Mouse (Mus musculus) stomach, postnatal 0 days (tissue): Measurements from ENCODE around the gene Radil. TPM values are rescaled to one million over a fixed set of nuclear protein-coding genes. Genes with fewer than 3 reads are reported as not detected.

Experiments
- ATAC-seq: fragments of 200-750 bp; cut with Nextera tagmentation; 2 replicates; pipeline ENCODE4 v1.8.0; 2017; ENCODE audit not compliant: low FRiP score, low TSS enrichment
- DNase-seq: peaks from one replicate; pipeline ENCODE4 v3.0.0-alpha.2; 2016; ENCODE audit warnings: low spot score
- H3K27ac ChIP-seq: fragments of 300-500 bp; sonication (generic); replicated peaks from 2 replicates; pipeline ENCODE4 v1.5.1; 2014; ENCODE audit warnings: mild to moderate bottlenecking, control low read depth
- H3K27me3 ChIP-seq: fragments of 300-500 bp; sonication (generic); 2 replicates; pipeline ENCODE4 v1.6.1; 2014; ENCODE audit warnings: low read length; ENCODE audit not compliant: control insufficient read depth, insufficient read depth
- H3K36me3 ChIP-seq: fragments of 300-500 bp; sonication (generic); 2 replicates; pipeline ENCODE4 v1.6.1; 2014; ENCODE audit warnings: low read length, mixed read lengths; ENCODE audit not compliant: control insufficient read depth, insufficient read depth
- H3K4me1 ChIP-seq: fragments of 300-500 bp; sonication (generic); replicated peaks from 2 replicates; pipeline ENCODE4 v1.6.1; 2014; ENCODE audit warnings: antibody characterized with exemption; ENCODE audit not compliant: control insufficient read depth, insufficient read depth
- H3K4me2 ChIP-seq: fragments of 300-500 bp; sonication (generic); replicated peaks from 2 replicates; pipeline ENCODE4 v1.6.1; 2014; ENCODE audit warnings: low read depth, mild to moderate bottlenecking, control low read depth, moderate library complexity
- H3K4me3 ChIP-seq: fragments of 300-500 bp; sonication (generic); 2 replicates; pipeline ENCODE4 v1.5.1; 2014; ENCODE audit warnings: low read depth, low read length, control low read depth
- H3K9ac ChIP-seq: fragments of 300-500 bp; sonication (generic); 2 replicates; pipeline ENCODE4 v1.6.1; 2014; ENCODE audit warnings: mild to moderate bottlenecking, low read length, control low read depth, mixed read lengths
- H3K9me3 ChIP-seq: fragments of 300-500 bp; sonication (generic); 2 replicates; pipeline ENCODE4 v1.6.1; 2016; ENCODE audit warnings: low read length; ENCODE audit not compliant: control insufficient read depth
- CTCF ChIP-seq: IDR thresholded peaks from 2 replicates; pipeline ENCODE4 v1.5.1; 2016; ENCODE audit warnings: antibody characterized with exemption, low read depth, mild to moderate bottlenecking, moderate library complexity
- EP300 ChIP-seq: optimal IDR thresholded peaks from 2 replicates; pipeline ENCODE3; 2016; ENCODE audit warnings: antibody characterized with exemption
- WGBS: fragments of 180-500 bp; shearing (Covaris S2); extraction: QIAGEN DNeasy Blood & Tissue Kit; methylation state at CpG from one replicate; pipeline ENCODE4 v1.1.7; 2014; 5-methylcytosine and 5-hydroxymethylcytosine counted together
- polyA plus RNA-seq: library from polyadenylated mRNA; unstranded; fragments of >200 nt; fragmentation: Nextera tagmentation; extraction: Ambion mirVana; gene quantifications from 2 replicates; pipeline ENCODE4 v1.2.1, GENCODE M21; 2015

The Radil gene
- polyA plus RNA-seq: 0.36 and 0.44 TPM in 2 replicates

GRCm38 (mm10) chr5:142550706-142551652 lies at the start of gene Radil:
Radil (minus strand) TSS chr5:142551098.
- 2% methylated on average over 78 of the region's 80 CpGs for WGBS
- H3K4me2 ChIP-seq: peak within 1 kb of the TSS; percentile 97
- peak; percentile 98 for DNase-seq
- H3K36me3 ChIP-seq: no peaks in the 10 kb centered on the region
- H3K9ac ChIP-seq: peak within 1 kb of the TSS; percentile 45
- peak; percentile 98 for ATAC-seq
- TF ChIP-seq CTCF (peak; percentile 86), EP300 (no peak)
- H3K27ac ChIP-seq: 0 out of 2 replicates have a peak within 1 kb of the TSS, but pooled peaks have one; percentile 40
- H3K4me3 ChIP-seq: peak within 1 kb of the TSS; percentile 57
- no peaks in the 10 kb centered on the region for H3K27me3 ChIP-seq
- H3K9me3 ChIP-seq: no peaks in the 10 kb centered on the region
- no peaks in the 10 kb centered on the region; the same call in 1 of the 2 replicates for H3K4me1 ChIP-seq

DNA sequence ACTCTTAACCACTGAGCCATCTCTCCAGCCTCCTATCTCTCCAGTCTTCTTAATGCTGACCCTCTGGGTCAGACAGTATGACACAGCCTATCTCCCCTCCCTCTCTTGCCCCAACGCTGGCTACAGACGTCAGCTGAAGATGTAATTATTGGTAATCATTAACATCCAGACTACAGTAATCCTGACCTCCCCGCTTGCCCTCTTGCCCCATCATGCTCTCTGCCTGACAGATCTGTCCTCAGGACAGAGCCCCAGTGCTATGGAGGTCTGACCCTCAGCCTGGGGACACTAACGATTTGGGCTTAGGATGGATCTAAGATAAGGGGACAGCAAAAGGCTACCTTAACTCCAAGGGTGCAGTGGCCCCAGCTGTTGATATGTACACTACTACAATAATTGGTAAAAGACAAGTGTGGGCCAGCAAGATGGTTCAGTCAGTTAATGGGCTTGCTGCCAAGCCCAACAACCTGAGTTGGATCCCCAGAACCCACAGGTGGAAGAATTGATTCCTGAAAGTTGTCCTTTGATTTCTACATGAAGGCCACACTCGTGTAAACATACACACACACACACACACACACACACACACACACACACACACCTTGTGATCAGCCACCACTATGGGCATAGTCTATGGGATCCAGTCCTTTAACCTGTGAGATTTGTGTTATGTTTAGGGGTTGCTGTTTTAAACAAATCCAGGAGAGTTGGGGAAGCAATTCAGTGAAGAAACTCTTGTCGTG lies 46.9 kb upstream of the Radil start:
- no peak overlapping the region for H3K9ac ChIP-seq
- no peaks in the 10 kb centered on the region for H3K27me3 ChIP-seq
- no peaks in the 10 kb centered on the region for H3K36me3 ChIP-seq
- WGBS: 62% methylated on average over 6 of the region's 6 CpGs
- no peaks in the 10 kb centered on the region for H3K4me1 ChIP-seq
- DNase-seq (no peak), ATAC-seq (no peak)
- H3K4me3 ChIP-seq: no peak overlapping the region
- no peak overlapping the region for H3K27ac ChIP-seq
- no peaks in the 10 kb centered on the region for H3K9me3 ChIP-seq
- TF ChIP-seq CTCF: no peak
- TF ChIP-seq EP300: no peak
- no peak overlapping the region for H3K4me2 ChIP-seq

- no peak overlapping the region for H3K4me3 ChIP-seq
- TF ChIP-seq CTCF (no peak), EP300 (no peak)
- no peaks in the 10 kb centered on the region for H3K4me1 ChIP-seq
- H3K4me2 ChIP-seq: no peak overlapping the region
- H3K9ac ChIP-seq: no peak overlapping the region
- WGBS: 66% methylated on average over 6 of the region's 6 CpGs
- no peaks in the 10 kb centered on the region for H3K9me3 ChIP-seq
- ATAC-seq: no peak
- H3K27me3 ChIP-seq: no peaks in the 10 kb centered on the region
- no peaks in the 10 kb centered on the region for H3K36me3 ChIP-seq
- no peak for DNase-seq
- no peak overlapping the region for H3K27ac ChIP-seq
These were observed 45.8 kb upstream of the Radil start for GRCm38 (mm10) chr5:142596723-142597122.

DNA sequence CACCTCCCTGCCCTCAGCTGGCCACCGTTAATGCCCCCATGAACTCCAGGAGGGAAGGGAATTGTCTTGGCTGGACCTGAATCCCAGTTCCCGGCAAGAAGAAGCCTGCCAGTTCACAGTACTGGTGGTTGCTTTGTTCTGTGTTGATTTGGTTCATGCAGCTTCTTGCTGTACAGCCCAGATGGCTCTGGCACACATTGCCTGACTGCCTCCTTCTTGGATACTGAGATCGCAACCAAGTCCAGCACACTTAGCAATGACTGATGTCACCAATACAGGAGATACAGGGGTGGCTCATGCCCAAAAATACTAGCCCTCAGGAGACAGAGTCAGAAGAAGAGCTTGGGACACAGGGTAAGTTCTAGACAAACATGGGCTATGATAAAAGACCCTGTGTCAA lies 44.8 kb upstream of the Radil start:
- no peak for TF ChIP-seq EP300
- no peak for TF ChIP-seq CTCF
- H3K4me3 ChIP-seq: no peak overlapping the region
- H3K36me3 ChIP-seq: no peaks in the 10 kb centered on the region
- H3K9ac ChIP-seq: no peak overlapping the region
- 71% methylated on average over 3 of the region's 3 CpGs for WGBS
- H3K4me2 ChIP-seq: no peak overlapping the region
- no peak overlapping the region for H3K27ac ChIP-seq
- H3K9me3 ChIP-seq: no peaks in the 10 kb centered on the region
- ATAC-seq (no peak), DNase-seq (no peak)
- H3K4me1 ChIP-seq: no peaks in the 10 kb centered on the region
- no peaks in the 10 kb centered on the region for H3K27me3 ChIP-seq

GRCm38 (mm10) chr5:142590953-142591616 lies 40.2 kb upstream of the Radil start:
- DNase-seq (no peak), ATAC-seq (no peak)
- TF ChIP-seq CTCF: no peak
- TF ChIP-seq EP300: no peak
- WGBS: 84% methylated on average over 6 of the region's 6 CpGs
- no peaks in the 10 kb centered on the region for H3K4me1 ChIP-seq
- no peaks in the 10 kb centered on the region for H3K9me3 ChIP-seq
- no peak overlapping the region for H3K4me2 ChIP-seq
- no peaks in the 10 kb centered on the region for H3K36me3 ChIP-seq
- no peak overlapping the region for H3K27ac ChIP-seq
- H3K9ac ChIP-seq: no peak overlapping the region
- H3K4me3 ChIP-seq: no peak overlapping the region
- no peaks in the 10 kb centered on the region for H3K27me3 ChIP-seq
